Mouse (Mus musculus): Measurements from ENCODE around the gene Jph2.

Gene Jph2

GRCm38 (mm10) chr2:163360858-163361623, 36.8 kb downstream of the Jph2 start:
- DNase-seq: no peak

GRCm38 (mm10) chr2:163359253-163359652, 38.5 kb downstream of the Jph2 start:
- no peak for DNase-seq

DNA sequence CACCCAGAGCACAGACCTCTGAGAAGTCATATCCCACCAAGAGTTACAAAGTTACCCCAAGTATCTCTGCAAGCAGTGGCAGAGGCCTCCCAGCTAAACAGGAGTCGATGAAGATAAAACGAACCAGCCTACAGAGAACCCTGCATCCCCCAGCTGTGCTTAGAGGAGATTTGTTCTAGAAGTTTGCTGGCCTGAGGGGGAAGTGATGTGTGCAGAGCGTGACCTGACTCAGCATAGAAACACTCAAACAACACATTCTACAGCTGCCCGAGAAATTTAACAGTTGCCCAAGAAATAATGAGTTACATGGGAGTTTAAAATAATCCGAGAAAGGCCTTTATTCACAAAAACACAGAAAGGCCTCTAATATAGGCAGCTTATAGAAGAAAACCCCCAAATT, 39.1 kb downstream of the Jph2 start:
- DNase-seq: no peak

- DNase-seq: no peak
Measured at GRCm38 (mm10) chr2:163356113-163356840, 41.5 kb downstream of the Jph2 start.

DNA sequence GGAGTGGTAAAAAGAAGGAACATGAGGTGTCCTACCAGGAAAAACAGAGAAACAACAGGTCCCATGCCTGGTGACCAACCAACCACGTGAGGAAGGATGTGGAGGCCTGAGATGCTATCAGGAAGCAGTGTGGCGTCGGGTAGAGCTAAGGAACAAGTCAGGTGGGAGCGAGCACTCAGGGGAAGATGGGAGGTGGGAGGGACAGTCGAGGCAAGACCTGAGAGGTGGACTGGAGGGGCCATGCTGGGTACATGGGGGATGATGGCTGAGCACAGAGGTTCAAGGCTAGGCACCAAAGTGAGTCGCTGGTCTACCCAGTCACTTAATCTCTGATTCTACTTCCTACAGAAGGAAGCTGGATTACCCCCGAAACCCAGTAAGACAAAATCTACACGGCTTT, 42.1 kb downstream of the Jph2 start:
- no peak for DNase-seq

DNA sequence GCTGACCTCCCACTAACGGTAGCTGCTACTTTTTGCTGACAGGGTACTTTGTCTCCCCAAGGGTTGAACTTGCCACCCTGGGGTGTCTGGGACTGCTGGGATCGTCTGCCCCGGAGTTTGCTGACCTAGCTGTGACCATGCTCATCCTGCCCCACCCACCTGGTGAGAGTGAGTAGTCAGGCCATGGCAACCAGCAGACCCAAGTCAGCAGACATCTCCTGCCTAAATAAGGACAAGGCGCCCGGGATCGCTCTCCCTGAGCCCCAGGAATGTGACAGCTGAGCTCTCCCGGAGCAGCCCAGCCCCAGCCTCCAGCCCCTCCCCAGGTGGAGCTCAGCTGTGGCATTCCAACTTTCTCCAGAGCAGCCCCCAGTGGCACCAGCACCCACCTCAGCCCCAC, 44.1 kb downstream of the Jph2 start:
- no peak for DNase-seq

DNA sequence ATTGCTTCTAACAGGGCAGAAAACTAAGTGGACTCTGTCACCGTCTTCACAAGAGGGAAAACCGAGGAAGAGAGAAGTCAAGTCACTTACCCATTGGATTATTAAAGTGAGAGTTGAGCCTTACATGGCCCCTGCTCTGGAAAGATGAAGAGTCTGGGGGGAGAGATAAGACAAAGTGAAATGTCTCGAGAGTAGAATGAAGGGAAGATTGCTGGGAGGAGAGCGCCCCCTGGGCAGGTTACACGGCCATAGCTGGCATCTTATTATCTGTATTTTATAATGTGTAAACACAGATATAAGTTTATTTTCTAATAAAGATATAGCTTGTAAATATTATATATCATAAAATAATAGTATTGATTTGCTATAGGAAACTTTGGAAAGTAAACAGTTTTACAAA, 47.4 kb downstream of the Jph2 start:
- no peak for DNase-seq

DNA sequence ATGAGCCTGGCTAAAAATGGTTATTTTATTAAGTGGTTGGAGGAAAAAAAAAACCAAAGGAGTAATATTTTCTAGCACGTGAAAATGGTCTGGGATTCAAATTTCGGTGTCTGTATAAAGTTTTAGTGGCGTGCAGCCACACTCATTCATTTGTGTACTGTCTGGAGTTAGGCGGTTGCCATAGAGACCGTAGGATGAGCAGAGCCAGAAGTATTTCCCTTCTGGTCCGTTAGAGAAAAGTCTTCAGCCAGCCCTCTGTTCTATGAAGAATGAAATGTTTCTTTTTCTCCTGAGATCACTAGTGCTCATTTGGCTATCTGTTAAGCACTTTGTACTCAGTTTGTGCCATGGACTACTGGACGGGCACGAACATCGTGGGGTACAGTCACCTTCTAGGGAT, 48.4 kb downstream of the Jph2 start:
- no peak for DNase-seq

DNA sequence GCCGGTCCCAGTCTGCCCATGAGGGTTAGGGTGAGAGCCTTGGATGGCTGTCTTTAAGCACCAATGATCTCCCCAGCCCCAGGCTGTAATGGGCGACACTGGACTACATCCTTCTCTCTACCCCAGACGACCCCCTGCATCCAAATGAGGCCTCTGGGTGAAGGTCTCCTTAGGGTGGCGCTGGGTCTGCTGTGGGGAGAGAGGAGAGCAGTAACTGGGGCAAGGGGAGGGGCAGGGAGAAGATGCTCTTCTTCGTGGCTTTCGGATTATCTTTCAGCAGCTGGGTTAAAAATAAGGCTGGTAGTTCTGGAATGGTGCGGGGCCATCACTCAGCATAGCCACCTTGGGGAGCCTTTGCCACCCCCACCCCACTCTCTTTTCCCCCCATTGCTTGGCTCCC, 49.1 kb downstream of the Jph2 start:
- no peak for DNase-seq

GRCm38 (mm10) chr2:163347517-163348184, 50.1 kb downstream of the Jph2 start:
- no peak for DNase-seq

- DNase-seq: no peak
Measured at GRCm38 (mm10) chr2:163346497-163346896, 51.3 kb downstream of the Jph2 start.

GRCm38 (mm10) chr2:163344976-163345660, 52.7 kb downstream of the Jph2 start:
- no peak for DNase-seq

GRCm38 (mm10) chr2:163343671-163344070, 54.1 kb downstream of the Jph2 start:
- peak; percentile 42 to 67 for DNase-seq

DNA sequence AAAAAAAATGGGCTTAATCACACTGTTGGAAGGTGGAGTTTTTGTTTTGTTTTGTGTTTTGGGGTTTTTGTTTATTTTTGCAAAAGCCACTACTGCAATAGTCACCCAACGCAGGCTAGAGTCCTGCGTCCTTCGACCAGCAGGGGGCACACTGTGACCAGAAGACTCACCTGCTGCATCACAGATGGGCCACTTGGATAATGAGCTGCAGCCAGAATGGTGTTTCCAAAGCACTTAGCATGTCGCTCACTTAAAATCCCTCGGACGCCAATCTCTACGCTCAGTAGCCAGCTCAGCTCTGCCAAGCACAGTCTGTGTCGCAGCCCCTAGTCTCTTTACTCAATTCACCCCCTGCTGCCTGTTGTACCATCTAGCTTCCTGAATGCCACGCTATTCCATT, 57.5 kb downstream of the Jph2 start:
- peak; percentile 82 to 87 for DNase-seq

DNA sequence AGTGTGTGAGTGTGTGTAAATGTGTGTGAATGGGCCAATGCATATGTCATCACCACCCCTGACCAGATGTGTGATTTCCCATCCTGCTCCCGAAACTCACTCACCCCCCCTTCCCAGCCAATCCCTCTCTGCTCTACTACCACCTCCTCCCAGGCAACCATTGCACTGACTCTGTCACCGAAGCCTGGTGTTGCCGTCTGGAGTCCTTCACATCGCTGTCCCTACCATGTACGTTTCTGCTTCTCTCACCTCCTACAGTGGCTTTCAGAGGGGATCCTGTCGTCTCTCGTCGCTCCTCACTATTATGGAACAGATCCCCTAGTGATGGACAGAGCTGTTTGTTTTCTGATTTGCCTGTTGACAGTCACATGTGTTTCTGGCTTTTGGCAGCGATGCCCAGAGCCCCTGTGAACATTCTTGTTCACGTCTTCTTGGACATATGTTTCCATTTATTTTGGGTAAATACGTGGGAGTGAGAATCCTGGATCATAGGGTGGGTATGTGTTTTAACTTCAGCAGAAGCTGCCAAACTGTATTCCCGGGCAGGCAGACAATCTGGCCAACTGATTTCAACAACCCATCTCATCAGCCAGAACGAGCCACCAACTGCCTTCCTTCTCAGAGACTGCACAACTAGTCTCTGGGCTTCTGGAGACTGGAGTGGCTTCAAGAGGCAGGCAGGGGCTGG, 65.3 kb downstream of the Jph2 start:
- peak; percentile 23 to 38 for DNase-seq

DNA sequence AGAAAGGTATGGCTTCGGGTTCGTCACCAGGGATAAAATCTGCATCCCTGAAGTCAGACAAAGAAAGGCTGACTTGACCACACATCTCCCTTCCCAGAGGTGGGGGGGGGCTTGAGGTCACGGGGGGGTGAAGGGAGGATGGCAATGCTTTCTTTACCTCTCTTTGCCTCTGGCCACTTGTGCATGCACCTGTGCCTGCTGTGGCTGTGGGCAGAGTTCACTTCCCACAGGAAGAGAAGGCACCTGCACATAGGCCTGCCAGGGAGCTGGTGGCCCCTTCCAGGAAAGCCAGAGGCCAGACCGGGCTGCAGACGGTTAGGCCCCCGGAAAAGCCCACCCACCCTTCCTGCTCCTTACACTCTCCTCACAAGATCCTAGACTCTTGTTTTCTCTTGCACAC, 66.4 kb downstream of the Jph2 start:
- no peak for DNase-seq

- peak; percentile 51 to 74 for DNase-seq
Measured at GRCm38 (mm10) chr2:163330742-163331141, 67.1 kb downstream of the Jph2 start.

- DNase-seq: no peak
Measured at GRCm38 (mm10) chr2:163323163-163323562, 74.6 kb downstream of the Jph2 start.

GRCm38 (mm10) chr2:163318777-163319176, 79.0 kb downstream of the Jph2 start:
- peak in 1 of 2 experiments; percentile 40 for DNase-seq

DNA sequence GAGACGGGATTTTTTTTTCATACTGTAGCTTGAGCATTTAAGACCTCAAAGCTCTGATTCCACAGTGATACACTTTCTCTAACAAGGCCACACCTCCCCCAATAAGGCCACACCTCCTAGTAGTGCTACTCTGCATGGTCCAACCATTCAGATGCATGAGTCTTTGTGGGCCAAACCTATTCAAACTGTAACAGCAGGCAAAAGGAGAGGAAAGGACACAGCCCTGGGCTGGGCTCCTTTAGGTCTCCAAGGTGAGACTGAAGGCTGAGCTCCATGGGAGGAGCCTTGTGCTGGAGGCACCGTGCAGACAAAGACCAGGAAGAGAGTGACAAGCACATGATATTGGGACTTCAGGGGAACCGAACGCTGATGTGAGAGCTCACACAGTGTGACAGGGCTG, 80.5 kb downstream of the Jph2 start:
- DNase-seq: no peak

DNA sequence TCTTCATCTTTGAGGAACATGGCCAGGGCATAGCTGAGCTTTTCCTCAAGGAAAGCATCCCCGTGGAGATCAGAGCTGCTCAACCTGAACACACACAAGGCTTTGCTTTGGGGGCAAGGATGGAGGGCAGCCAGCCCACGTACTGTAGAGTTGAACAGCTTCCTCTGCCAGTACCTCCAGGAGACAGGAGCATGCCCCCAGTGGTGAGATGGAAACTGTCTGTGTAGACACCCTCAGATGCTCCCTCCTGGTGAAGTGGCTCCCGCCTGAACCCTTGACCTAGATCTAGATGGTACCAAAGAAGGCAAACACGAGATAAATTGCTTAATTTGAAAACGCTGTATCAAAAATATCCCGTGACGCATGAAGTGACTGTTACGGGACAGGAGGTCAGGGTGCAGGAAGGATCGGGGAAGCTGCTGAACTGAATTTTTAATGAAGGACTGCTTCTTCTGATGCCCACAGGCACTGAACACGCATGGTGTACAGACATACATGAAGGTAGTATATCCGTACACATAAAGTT, 87.6 kb downstream of the Jph2 start:
- peak in 1 of 2 experiments; percentile 27 for DNase-seq

DNA sequence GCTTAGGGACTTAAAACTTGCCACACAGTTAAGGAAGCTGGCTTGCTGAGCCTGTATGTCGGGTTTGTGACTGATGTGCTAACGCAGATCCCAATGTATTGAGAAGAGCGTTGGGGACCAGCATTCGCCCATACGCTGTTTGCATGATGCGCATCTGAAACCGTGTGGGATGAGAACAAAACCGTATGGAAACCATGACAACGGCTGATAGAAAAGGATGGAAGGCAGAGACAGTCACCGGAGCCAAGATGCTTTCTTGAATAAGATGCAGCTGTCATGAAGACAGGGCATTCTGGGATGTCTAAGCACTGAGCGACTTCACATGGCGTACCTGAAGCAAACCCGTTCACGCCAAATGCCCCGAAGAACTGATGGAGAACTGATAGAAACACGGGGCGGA, 88.4 kb downstream of the Jph2 start:
- no peak for DNase-seq

All from cerebellum, postnatal 14 days (tissue).